Mouse (Mus musculus) stomach, embryonic 14.5 days (tissue): ENCODE results near the gene Zfp1. TPM values are rescaled to one million over a fixed set of nuclear protein-coding genes. Genes with fewer than 3 reads are reported as not detected.
"Not testable (repeated sequence)": the region's sequence is repeated elsewhere in the genome, so short reads cannot be mapped to it uniquely, and the experiment has no call there.

ENCODE experiments used
- ATAC-seq: fragments of 200-750 bp; cut with Nextera tagmentation; 2 replicates; pipeline ENCODE4 v1.8.0; 2017; ENCODE audit warnings: low read depth, moderate TSS enrichment; ENCODE audit not compliant: insufficient number of reproducible peaks, insufficient read depth, low FRiP score
- H3K27ac ChIP-seq: fragments of 300-500 bp; sonication (generic); 2 replicates; pipeline ENCODE4 v1.5.1; 2014; ENCODE audit warnings: mild to moderate bottlenecking, low read length, moderate library complexity, mixed read lengths
- H3K27me3 ChIP-seq: fragments of 300-500 bp; sonication (generic); 2 replicates; pipeline ENCODE4 v1.6.1; 2014; ENCODE audit warnings: low read length, control low read depth, mixed read lengths; ENCODE audit not compliant: control insufficient read depth, insufficient read depth
- H3K36me3 ChIP-seq: fragments of 300-500 bp; sonication (generic); 2 replicates; pipeline ENCODE4 v1.6.1; 2014; ENCODE audit warnings: mild to moderate bottlenecking, control low read depth, low read length, moderate library complexity, mixed read lengths; ENCODE audit not compliant: control insufficient read depth, insufficient read depth
- H3K4me1 ChIP-seq: fragments of 300-500 bp; sonication (generic); 2 replicates; pipeline ENCODE4 v1.6.1; 2014; ENCODE audit warnings: low read length, control low read depth, mixed read lengths; ENCODE audit not compliant: control insufficient read depth, insufficient read depth
- H3K4me2 ChIP-seq: fragments of 300-500 bp; sonication (generic); replicated peaks from 2 replicates; pipeline ENCODE4 v1.6.1; 2014; ENCODE audit warnings: low read depth, low read length, control low read depth
- H3K4me3 ChIP-seq: fragments of 300-500 bp; sonication (generic); 2 replicates; pipeline ENCODE4 v1.5.1; 2014; ENCODE audit warnings: low read depth, low read length, control low read depth
- H3K9ac ChIP-seq: fragments of 300-500 bp; sonication (generic); replicated peaks from 2 replicates; pipeline ENCODE4 v1.6.1; 2014; ENCODE audit warnings: low read depth, mild to moderate bottlenecking, control low read depth, low read length, moderate library complexity, mixed read lengths
- H3K9me3 ChIP-seq: fragments of 300-500 bp; sonication (generic); 2 replicates; pipeline ENCODE4 v1.6.1; 2016; ENCODE audit warnings: low read depth, low read length, control low read depth; ENCODE audit not compliant: control insufficient read depth
- WGBS: fragments of 180-500 bp; shearing (Covaris S2); extraction: QIAGEN DNeasy Blood & Tissue Kit; methylation state at CpG from one replicate; pipeline ENCODE4 v1.1.7; 2014; 5-methylcytosine and 5-hydroxymethylcytosine counted together
- polyA plus RNA-seq: library from polyadenylated mRNA; unstranded; fragments of >200 nt; fragmentation: Nextera tagmentation; extraction: Ambion mirVana; gene quantifications from 2 replicates; pipeline ENCODE4 v1.2.1, GENCODE M21; 2014

Gene Zfp1
- polyA plus RNA-seq, 1 experiment from 2014 or later = 26.3 TPM

DNA sequence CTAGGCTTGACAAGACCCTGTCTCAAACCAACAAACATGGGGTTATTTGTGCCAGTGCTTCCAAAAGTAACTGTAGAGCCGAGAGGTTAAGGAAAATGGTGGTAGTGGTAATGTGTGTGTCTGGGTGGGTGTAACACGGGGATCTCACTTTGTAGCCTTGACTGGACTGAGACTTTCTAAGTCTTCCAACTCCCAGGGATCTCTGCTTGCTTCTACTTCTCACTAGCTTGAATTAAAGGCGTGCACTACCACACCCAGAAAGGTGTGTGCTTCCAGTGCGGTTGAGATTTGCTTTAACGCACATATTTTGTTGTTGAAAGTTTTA is 300 bp upstream of the Zfp1 start:
- peak overlapping the region; percentile 92; the same call in 1 of the 2 replicates for H3K27ac ChIP-seq
- WGBS = 13% methylated on average over 5 of the region's 5 CpGs

DNA sequence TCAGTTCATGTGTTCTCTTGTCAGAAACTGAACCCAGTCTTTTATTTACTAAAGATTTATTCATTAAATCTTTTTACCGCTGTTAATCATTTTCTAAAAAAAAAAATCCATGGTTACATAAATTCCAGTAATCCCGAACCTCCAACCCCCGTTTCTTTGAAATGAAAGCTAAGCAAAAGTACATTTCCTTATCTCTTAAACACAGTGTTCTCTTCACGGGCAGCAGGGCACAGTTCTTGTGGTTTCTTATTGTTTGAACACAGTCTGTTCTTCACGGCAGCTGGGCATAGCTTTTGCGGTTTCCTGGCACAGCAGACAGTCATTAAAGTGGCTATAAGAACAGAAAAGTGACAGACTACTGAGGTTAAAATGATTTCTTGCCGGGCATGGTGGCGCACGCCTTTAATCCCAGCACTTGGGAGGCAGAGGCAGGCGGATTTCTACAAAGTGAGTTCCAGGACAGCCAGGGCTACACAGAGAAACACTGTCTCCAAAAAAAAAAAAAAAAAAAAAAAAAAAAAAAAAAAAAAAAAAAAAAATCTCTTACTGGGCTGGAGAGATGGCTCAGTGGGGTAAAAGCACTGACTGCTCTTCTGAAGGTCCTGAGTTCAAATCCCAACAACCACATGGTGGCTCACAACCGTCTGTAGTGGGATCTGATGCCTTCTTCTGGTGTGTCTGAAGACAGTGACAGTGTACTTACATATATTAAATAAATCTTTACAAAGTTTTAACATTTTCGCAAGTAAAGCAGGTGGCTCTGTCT is 1.3 kb downstream of the Zfp1 start:
- Histone ChIP-seq H3K27ac (peak overlapping the region; percentile 92; the same call in 1 of the 2 replicates), H3K4me2 (peak overlapping the region; percentile 58), H3K4me3 (peak overlapping the region; percentile 63)
- not testable (repeated sequence) for H3K36me3 ChIP-seq, H3K27me3 ChIP-seq, H3K9me3 ChIP-seq, ATAC-seq, H3K9ac ChIP-seq, H3K4me1 ChIP-seq
- 59% methylated on average over 12 of the region's 12 CpGs for WGBS

More for the DNA sequence above, 300 bp upstream of the Zfp1 start:
- no peaks in the 10 kb centered on the region for H3K9me3 ChIP-seq
- H3K27me3 ChIP-seq = no peaks in the 10 kb centered on the region
- ATAC-seq = peak; percentile 11; the same call in 1 of the 2 replicates
- H3K4me3 ChIP-seq = peak overlapping the region; percentile 63
- H3K9ac ChIP-seq = peak overlapping the region; percentile 3; the same call in 1 of the 2 replicates
- peak overlapping the region; percentile 42 for H3K4me2 ChIP-seq
- H3K4me1 ChIP-seq = no peaks in the 10 kb centered on the region; the same call in 1 of the 2 replicates
- no peaks in the 10 kb centered on the region for H3K36me3 ChIP-seq

DNA sequence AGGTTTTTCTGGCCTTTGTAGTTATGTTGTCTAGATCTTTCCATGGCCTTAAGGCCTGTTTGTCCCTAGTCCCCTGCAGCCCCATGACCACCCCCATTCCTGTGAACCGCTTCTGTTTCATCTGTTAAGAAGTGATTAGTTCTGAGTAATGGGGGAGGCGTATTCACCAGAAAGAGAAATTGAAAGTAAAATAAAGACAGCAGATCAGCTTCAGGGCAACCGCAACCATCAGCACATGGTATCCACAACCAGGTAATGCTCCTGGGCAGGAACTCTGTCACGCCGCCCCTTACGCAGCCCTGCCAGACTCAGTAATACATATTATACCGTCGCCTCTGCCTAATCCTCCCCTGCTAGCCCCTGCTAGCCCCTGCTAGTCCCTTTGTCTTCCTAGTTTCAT is 2.5 kb downstream of the Zfp1 start:
- H3K4me1 ChIP-seq = no peaks in the 10 kb centered on the region; the same call in 1 of the 2 replicates
- H3K27ac ChIP-seq = no peak overlapping the region
- no peak for ATAC-seq
- no peak overlapping the region for H3K4me2 ChIP-seq
- 95% methylated on average over 8 of the region's 8 CpGs for WGBS
- H3K36me3 ChIP-seq = no peaks in the 10 kb centered on the region
- H3K4me3 ChIP-seq = no peak overlapping the region
- no peaks in the 10 kb centered on the region for H3K9me3 ChIP-seq
- no peaks in the 10 kb centered on the region for H3K27me3 ChIP-seq
- no peak overlapping the region for H3K9ac ChIP-seq

DNA sequence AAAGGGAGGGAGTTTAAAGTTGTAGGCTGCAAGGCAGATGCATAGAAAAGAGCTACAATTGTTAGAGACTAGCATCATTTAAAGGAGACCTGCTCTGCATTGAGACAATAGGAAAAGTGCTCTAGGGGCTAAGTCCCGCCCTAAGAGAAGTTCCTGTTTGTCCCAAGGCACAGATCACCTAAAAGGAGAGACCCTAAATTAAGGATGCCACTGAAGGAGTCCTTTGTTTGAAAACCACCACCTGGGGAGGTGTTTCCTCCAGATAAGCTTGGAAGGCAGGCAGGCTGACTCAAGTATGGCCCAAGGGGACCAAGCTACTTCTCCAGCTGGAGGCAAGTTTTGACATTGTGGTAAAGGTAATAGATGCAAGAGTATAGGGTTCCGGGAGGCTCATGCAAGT is 5.6 kb downstream of the Zfp1 start:
- H3K9ac ChIP-seq = no peak overlapping the region
- ATAC-seq = no peak
- WGBS = 64% methylated on average over 2 of the region's 2 CpGs
- no peak overlapping the region for H3K4me2 ChIP-seq
- H3K36me3 ChIP-seq = no peaks in the 10 kb centered on the region
- no peak overlapping the region for H3K4me3 ChIP-seq
- no peak overlapping the region for H3K27ac ChIP-seq
- no peaks in the 10 kb centered on the region for H3K27me3 ChIP-seq
- no peaks in the 10 kb centered on the region for H3K9me3 ChIP-seq
- no peaks in the 10 kb centered on the region for H3K4me1 ChIP-seq

DNA sequence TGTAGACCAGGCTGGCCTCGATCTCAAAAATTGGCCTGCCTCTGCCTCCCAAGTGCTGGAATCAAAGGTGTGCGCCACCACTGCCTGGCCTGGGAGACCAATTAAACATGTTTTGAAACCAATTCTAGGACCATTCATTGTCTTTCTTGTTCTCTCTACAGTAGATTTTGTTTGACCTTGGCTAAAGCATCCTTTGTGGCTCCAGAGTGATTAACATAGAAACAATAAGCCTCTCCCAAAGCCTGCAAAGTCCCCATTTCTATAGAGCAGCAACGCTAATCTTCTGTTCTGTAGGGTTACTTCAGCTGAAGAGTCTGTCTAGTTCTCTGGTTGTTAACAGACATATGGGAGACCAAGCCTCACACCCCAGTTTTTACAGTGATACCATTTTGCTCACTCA is 7.5 kb downstream of the Zfp1 start:
- Histone ChIP-seq H3K4me3 (no peak overlapping the region), H3K4me1 (no peaks in the 10 kb centered on the region), H3K27me3 (no peaks in the 10 kb centered on the region), H3K4me2 (no peak overlapping the region), H3K9ac (no peak overlapping the region), H3K27ac (no peak overlapping the region), H3K36me3 (no peaks in the 10 kb centered on the region), H3K9me3 (no peaks in the 10 kb centered on the region; the same call in 1 of the 2 replicates)
- 88% methylated on average over 3 of the region's 3 CpGs for WGBS
- no peak for ATAC-seq

DNA sequence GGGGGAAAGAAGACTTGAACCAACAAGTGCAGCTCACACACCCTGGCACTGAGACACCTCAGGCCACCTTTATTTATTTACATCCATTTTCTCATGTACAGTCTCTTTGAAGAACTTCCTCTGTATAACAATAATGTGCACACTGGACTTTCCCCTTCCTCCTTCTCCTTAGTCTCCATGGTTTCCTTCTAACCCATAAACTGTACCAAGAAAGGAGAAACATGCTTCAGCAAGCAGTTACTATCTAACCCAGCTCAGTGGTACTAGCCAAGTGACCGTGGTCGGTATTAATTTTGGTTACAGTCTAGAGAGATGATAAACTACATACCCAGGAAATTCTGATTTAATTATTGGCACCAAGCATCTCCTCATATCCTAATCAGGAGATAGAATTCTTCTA is 10.3 kb downstream of the Zfp1 start:
- no peak for ATAC-seq
- no peak overlapping the region for H3K4me3 ChIP-seq
- H3K27me3 ChIP-seq = no peaks in the 10 kb centered on the region
- no peak overlapping the region for H3K4me2 ChIP-seq
- 93% methylated on average over 2 of the region's 2 CpGs for WGBS
- no peak overlapping the region for H3K27ac ChIP-seq
- H3K36me3 ChIP-seq = no peaks in the 10 kb centered on the region
- H3K4me1 ChIP-seq = no peaks in the 10 kb centered on the region
- no peaks in the 10 kb centered on the region; the same call in 1 of the 2 replicates for H3K9me3 ChIP-seq
- no peak overlapping the region for H3K9ac ChIP-seq

DNA sequence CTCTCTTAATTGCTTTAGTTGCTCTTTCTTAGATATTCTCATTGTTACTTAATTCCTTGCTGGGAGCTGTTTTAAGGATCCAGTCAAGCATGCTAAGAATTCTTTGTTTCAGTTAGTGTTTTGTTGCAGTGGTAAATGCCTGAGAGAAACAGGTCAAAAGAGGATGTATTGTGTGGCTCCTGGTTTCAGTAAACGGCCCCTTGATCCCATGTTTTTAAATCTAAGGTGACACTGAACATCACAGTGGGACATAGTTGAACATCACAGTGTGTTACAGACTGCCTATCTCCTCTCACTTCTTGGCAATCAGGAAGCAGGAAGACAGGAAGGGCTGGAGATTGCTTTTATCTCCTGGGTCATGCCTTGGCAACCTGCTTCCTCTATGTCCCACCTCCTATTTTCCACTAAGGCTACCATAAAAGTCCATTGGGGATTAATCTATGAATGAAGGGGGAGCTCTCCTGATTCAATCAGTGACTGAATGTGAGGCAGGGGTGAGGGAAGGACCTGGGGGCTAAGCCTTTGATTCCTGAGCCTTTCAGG is 14.2 kb downstream of the Zfp1 start:
- Histone ChIP-seq H3K36me3 (peaks cover 9% of the 10 kb centered on the region; the same call in 1 of the 2 replicates), H3K4me3 (no peak overlapping the region), H3K4me1 (no peaks in the 10 kb centered on the region), H3K9ac (no peak overlapping the region), H3K27me3 (no peaks in the 10 kb centered on the region), H3K4me2 (no peak overlapping the region), H3K27ac (no peak overlapping the region), H3K9me3 (no peaks in the 10 kb centered on the region; the same call in 1 of the 2 replicates)
- 47% methylated on average over 1 of the region's 1 CpGs for WGBS
- no peak for ATAC-seq

DNA sequence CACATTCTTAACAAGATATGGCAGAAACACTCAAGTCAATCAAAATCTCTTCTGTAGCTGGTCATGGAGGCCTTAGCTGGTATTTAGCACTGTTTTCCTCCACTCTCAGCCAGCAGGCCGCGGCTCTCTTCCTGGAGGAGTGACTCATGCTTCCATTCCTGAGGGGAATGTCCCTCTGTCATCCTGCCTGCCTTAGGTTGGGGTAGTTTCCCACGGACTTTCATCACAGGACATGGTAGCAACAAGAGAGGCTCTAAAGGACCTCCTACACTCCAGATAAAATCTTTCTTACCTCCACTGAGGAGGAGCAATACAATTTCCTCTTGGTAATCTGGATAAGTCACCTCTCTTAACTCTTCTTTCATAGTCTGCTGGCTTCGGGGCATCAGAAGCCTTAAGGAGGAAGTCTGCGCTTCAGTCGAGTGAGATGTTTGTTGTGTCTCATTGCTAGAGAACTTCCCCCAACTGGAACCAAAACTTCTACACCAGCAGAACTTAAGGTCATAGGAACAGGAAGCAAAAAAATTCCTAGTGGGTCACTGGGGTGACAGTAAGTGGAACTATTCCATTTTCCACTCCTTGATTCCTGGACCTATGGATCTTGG is 15.7 kb downstream of the Zfp1 start:
- Histone ChIP-seq H3K36me3 (peaks cover 9% of the 10 kb centered on the region; the same call in 1 of the 2 replicates), H3K9ac (no peak overlapping the region), H3K27ac (no peak overlapping the region), H3K9me3 (no peaks in the 10 kb centered on the region; the same call in 1 of the 2 replicates), H3K4me1 (no peaks in the 10 kb centered on the region), H3K4me3 (no peak overlapping the region), H3K4me2 (no peak overlapping the region), H3K27me3 (no peaks in the 10 kb centered on the region)
- no peak for ATAC-seq
- WGBS = 80% methylated on average over 6 of the region's 6 CpGs
